Mouse (Mus musculus) spleen, postnatal 14 days (tissue): Measurements from ENCODE around the gene Hoxa7.
A peak's percentile ranks its signal among the peaks of the same experiment; 100 is the strongest.

Source experiments
- DNase-seq, 2 experiments: peaks; one replicate each; pipeline ENCODE4 v3.0.0; 2021 to 2022; ENCODE audit warnings: low spot score in 2 of 2

Gene Hoxa7

GRCm38 (mm10) chr6:52213119-52213986, 8.3 kb downstream of the Hoxa7 start, which contains the start of the genes Hoxa3 and Gm28308:
TSS of gene Hoxa3 (minus strand) at chr6:52213336.
TSS of gene Gm28308 (minus strand) at chr6:52213339.
- no peak for DNase-seq

GRCm38 (mm10) chr6:52212556-52213118, 9.0 kb downstream of the Hoxa7 start:
- DNase-seq, result no peak

GRCm38 (mm10) chr6:52211961-52212360, 9.7 kb downstream of the Hoxa7 start:
- no peak for DNase-seq

GRCm38 (mm10) chr6:52211170-52211935, 10.3 kb downstream of the Hoxa7 start:
- DNase-seq, result peak in 1 of 2 experiments; percentile 60

- no peak for DNase-seq
These were observed 12.0 kb downstream of the Hoxa7 start for GRCm38 (mm10) chr6:52209685-52210046.

- no peak for DNase-seq
These were observed 12.6 kb downstream of the Hoxa7 start for GRCm38 (mm10) chr6:52208868-52209684.

- no peak for DNase-seq
These were observed 13.4 kb downstream of the Hoxa7 start, which contains the start of gene Hoxa6 for GRCm38 (mm10) chr6:52208072-52208867. TSS of gene Hoxa6 (minus strand) at chr6:52208722.

- no peak for DNase-seq
These were observed 14.0 kb downstream of the Hoxa7 start for GRCm38 (mm10) chr6:52207684-52207976.

- DNase-seq, result no peak
These were observed 14.6 kb downstream of the Hoxa7 start for GRCm38 (mm10) chr6:52206882-52207683.

GRCm38 (mm10) chr6:52205638-52206621, 15.7 kb downstream of the Hoxa7 start:
- DNase-seq, result no peak

GRCm38 (mm10) chr6:52205221-52205620, 16.4 kb downstream of the Hoxa7 start:
- DNase-seq, result no peak

GRCm38 (mm10) chr6:52204050-52204752, 17.5 kb downstream of the Hoxa7 start, which contains the start of gene Hoxa5:
TSS of gene Hoxa5 (minus strand) at chr6:52204587.
- DNase-seq, result no peak

- no peak for DNase-seq
These were observed 18.1 kb downstream of the Hoxa7 start for GRCm38 (mm10) chr6:52203371-52204049.

- no peak for DNase-seq
These were observed 18.6 kb downstream of the Hoxa7 start for GRCm38 (mm10) chr6:52203121-52203370.

- no peak for DNase-seq
These were observed 19.1 kb downstream of the Hoxa7 start for GRCm38 (mm10) chr6:52202362-52203120.

- no peak for DNase-seq
These were observed 20.4 kb downstream of the Hoxa7 start for GRCm38 (mm10) chr6:52201269-52201668.

GRCm38 (mm10) chr6:52200751-52201250, 20.9 kb downstream of the Hoxa7 start:
- no peak for DNase-seq
